Mouse (Mus musculus): ENCODE data around the gene Spag16.

Spag16 gene

DNA sequence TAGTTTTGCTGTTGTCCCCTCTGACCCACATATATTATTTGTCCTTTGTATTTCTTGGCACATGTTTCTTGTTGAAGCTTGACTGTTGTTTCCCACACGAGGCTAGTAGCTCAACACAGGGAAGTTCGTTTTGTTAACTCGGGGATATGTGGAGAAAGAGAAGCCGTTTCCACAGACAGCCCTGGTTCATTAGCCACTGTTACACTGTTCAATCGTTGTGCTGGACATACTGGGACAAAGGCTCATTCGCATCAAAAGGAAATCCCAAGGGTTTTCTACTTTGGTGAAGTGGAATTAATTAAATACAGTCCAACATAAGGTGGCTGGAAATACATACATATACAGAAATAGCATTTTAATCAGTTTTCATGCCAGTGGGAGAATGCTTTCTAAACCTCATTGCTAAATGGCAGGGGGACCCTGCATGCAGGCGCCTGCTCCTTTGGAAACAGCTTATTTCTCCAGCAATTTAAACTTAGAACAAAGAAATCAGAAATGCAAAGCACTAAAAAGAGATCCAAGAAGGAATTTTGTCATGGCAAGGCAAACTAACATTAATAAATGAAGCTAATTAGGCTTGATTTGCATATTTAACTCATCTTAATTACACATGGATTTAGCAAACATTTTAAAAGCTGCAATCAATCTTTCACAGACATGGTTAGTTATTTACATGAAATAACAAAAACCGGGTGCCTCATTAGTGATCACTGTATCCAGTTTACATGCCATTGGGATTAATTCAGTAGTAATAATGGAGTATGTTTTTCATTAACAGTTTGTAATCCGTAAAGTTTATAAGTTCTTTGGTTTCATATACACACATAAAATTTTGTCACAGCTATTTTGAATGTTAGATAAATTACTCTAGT is 615.7 kb downstream of the Spag16 start:
- no peak for DNase-seq (ENCODE audit: low spot score in 2 of 2)

DNA sequence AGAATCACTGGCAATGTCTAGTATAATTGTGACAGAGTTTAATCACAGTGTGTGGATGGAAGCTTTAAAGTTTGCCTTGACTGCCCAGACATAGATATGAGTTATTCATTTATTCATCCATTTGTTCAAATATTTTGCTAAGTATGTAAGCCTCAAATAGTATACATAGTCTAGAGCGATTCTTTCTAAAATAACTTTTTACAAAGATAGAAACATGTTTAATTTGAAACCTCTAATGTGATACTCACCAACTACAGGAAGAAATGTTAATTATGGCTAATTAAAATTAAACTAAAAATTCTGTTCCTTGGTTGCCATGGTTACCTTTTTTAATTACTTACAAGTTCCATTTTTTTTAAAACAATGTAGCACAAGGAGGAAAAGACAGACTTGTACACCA is 653.1 kb downstream of the Spag16 start:
- no peak for DNase-seq (ENCODE audit: low spot score in 2 of 2)

DNA sequence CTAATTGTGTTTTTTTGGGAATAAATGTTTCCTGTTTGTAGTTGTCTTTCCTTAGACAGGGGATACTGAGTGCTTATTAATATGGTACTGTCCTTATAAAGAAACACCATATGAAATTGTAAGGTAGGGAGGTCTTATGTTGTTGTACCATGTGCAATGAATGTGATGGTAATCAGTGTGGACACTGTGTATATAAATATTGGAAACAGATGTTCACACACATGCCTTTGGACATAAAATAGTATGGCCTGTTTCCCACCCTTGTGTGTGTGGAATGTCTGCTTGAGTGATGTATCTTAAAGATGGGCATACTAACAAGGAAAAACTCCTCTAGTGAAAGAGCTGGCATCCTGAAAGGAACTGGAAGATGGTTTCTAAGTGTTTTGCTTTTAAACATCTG is 692.1 kb downstream of the Spag16 start:
- DNase-seq (ENCODE audit: low spot score in 2 of 2), result no peak

DNA sequence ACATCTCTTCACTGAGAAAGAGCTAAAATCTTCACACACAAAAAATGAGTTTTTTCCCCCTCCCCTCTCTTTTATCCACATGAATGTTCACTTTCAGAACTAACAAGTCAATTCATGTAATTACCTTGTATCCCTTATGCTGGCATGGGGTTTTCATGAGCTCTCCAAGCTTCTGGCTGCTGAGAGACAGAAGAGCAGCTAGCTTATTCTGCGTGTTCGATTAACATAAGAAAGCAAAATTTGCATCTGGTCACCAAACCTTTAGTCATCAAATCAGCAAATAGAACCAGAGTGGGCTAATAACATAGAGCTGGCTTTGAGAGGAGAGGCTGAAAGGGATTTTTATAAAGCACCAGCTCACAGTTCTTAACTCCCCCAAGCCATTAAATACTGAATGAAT is 700.4 kb downstream of the Spag16 start:
- DNase-seq (ENCODE audit: low spot score in 2 of 2), result no peak

DNA sequence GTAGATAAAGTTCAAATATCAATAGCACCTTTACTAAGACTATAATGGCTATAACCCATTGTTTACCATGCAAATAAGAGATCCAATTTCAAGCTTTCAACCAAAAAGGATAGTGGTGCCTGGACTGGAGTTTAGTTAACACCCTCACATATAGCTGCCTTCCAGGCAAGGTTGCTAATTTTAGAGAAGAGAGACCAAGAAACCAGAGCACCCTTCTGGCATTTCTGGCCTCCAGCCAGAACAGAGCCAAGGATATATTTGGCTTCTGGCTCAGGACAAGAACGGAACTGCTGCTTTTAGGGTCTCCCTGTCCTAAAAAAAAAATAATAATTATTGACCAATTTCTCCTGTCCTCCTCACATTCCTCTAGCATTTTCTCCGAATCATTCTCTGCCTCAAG is 703.0 kb downstream of the Spag16 start:
- no peak for DNase-seq (ENCODE audit: low spot score in 2 of 2)

DNA sequence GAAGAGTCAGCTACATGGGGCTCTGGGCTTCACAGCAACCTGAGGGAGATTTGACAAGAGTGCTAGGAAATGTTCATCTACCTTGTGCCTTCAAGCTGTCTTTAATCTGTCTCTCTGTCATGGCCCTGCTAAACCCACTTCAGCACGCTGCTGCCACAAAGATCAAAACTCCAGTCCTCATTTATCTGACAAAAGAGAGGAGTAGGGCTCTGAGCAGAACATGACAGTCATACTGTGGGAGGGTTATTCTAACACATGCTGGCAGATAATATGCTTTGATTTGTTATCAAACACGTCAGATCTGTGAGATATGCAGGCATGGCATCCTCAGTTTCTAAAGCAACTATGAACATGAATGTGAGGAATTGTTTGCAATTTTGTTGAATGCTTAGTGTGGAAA is 725.1 kb downstream of the Spag16 start:
- no peak for DNase-seq (ENCODE audit: low spot score in 2 of 2)

DNA sequence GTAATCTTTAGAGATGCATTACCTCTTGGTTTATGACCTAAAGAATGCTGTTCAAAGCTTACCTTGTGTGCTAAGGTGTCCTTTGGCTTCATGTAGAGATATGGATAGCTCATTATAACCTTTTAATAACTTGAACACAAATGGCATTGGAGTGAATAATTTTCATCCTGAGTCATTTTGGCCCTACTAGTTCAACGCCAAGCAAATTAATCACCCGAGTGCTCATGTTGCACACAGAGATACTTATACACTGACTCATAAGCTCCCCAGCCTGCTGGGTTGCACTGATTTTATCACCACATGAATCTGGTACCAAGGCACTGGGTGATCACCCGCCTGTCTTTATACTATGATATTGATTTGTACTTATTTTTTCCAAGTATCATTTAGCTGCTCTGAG is 795.0 kb downstream of the Spag16 start:
- DNase-seq (ENCODE audit: low spot score in 2 of 2), result no peak

DNA sequence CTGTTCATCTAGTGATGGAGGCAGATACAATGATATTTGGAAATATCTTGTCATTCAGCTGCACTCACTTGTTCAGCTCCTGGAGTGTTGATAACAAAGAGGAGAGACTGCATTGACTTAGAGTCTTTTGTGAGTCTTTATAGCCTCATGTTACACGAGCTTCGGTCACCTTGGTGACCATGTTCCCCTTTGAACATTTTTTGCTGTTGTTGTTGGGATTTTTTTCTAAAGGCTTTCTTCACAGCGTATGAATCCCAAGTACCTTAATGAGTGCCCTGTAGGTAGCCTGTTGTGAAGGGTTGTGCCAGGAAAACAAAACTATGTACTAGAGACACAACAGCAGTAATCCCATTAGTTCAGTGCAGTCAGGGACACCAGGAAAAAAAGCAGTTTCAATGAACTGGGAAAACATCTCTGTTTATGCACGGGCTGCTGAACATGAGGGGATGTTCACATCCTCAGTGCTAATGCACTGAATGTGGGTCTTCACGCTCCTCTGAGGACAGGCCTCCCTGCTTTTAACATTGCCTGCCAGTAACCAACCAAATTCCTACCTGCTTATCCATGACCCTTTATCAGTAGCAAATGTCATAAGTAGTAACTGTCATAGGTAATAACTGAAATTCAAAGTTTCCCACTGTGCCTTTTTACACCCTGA is 798.2 kb downstream of the Spag16 start:
- no peak for DNase-seq (ENCODE audit: low spot score in 2 of 2)

DNA sequence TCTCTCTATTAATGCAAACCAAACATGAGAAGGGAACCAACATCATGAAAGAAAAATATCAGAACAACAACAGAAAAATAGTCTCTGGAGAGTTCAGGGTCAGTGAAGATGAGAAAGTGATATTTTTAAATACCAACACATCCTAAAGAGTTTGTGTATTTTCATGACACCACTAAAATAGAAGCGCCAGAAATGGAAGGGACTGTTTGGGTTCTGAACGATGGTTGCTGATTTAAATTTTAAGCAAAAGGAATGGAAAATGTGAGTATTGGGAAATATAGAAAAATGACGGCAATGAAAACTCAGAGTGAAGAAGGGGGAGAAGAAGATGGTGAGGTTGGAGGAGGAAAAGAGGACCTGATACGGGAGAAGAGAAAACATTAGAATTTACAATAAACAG is 825.9 kb downstream of the Spag16 start:
- no peak for DNase-seq (ENCODE audit: low spot score in 2 of 2)

DNA sequence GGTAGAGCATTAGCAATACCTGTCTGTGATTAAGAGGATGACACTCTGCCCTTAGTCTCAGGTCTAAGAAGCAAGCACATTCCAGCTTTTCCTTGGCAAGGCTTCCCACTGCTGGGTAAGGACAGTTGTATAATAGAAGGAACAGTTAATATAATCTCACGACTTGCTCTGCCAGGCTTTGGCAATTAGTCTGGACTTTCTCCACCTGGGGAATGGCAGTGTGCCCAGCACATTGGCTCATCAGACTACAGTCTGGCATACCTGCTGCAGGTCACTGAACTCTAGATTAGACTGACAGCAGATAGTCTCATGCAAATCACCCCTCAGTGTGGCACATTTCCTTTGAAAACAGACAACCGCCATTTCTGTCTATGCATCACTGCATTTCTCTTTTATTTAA is 865.8 kb downstream of the Spag16 start:
- DNase-seq (ENCODE audit: low spot score in 2 of 2), result no peak

DNA sequence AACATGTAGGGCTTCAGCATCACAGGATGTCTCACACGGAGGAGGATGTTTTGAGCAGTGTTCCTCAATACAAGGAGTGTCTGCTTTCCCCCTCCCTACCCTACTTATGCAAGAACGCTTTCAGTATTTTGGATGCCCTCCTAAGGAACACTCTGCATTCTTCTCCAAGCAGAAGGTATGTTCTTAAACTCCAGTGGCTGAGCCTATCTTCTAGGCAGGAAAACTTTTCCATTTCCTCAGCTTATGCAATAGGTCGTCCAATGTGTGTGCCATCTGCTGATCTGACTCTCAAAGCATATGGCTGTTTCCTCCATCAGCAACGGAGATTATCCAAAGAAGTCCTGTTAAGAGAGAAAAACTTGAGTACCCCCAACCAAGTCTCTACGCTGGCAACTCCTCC is 873.5 kb downstream of the Spag16 start:
- DNase-seq (ENCODE audit: low spot score in 2 of 2), result no peak

DNA sequence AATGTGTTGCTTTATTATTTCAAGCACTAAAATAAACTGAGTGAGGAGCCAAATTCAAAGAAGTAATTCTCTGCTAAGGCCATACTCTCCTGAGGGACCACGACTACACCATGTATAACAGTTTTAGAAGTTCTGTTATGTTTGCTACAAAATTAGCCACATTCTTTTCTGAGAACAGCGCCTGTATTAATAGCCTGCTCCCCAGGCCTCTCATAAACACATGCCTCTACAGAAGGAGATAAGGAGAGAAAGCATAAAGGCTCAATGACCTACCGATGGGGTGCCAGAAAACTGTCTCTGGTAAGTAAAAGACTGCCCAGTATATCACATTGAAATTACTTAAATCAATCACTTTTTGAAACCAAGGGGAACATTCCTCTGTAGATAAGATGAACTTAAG is 877.2 kb downstream of the Spag16 start:
- no peak for DNase-seq (ENCODE audit: low spot score in 2 of 2)

DNA sequence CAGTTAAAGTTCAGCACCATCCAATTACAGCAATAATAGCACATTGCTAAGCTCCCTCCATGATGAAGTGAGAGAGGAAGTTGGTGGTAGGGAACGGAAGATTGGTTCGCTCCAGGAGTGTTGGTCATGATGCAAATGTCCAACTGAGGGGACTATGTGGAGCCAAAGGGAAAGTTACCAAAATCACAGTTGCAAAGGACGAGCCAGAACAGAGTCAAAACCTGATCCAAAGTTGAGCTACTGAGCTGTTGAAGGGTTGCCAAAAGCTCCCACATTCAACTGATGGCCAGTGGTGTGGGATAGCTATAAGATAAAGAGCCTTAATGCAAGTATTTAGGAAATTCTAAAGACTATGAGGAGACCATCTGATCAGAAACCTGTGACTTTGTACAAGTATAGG is 879.1 kb downstream of the Spag16 start:
- no peak for DNase-seq (ENCODE audit: low spot score in 2 of 2)

DNA sequence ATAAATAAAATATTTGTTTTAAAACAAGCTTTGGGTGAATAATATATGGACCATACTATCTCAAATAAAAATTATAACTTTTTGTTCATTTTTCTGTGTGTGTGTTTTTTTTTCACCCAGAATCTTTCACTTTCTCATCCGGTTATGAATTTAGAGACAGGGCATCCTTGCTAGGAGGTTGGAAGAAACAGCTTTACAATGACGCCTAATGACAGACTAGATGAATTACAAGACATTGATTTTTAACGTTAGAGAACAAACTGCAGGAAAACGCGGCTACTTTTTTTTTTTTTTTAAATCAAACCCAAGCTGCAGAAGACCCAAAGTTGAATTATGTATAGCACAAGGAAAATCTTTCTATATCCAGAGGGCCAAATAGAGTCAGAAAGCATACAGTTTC is 898.3 kb downstream of the Spag16 start:
- DNase-seq (ENCODE audit: low spot score in 2 of 2), result no peak

DNA sequence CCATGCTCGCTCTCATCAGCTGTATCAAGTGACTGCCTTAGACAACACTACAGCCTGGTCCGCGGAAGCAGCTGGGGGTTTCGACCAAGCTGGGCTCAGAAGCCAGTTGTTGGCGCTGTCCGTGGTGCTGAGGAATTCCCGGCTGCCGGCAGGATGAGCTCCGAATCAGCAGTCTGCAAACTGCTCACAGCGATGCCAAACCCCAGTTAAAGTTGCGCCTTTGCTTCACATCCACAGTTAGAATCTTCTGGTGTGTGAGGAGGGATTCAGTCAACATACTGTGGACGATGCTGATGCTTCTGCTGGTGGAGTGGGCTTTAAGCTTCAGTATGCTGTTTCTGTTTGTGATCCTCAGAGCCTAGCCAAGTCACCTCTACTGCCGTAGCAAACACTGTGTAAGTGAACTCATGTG is 898.9 kb downstream of the Spag16 start, which contains the start of gene Vwc2l:
Gene Vwc2l, plus strand, starts transcription at position 61 of the 412 bp plus-strand sequence.
- peak; percentile 78 for DNase-seq (ENCODE audit: low spot score in 2 of 2)
